Mouse (Mus musculus) C2C12 (cell line): Measurements from ENCODE around the gene Dpf3.

ENCODE experiments used
- CTCF ChIP-seq: IDR thresholded peaks from one replicate; pipeline ENCODE4 v1.5.1; 2011; ENCODE audit not compliant: control insufficient read depth, insufficient read depth, insufficient read length
- MAX ChIP-seq: IDR thresholded peaks from one replicate; pipeline ENCODE4 v1.6.1; 2011; ENCODE audit warnings: mild to moderate bottlenecking, control low read depth
- MYOD1 ChIP-seq: IDR thresholded peaks from one replicate; pipeline ENCODE4 v1.6.1; 2011; ENCODE audit warnings: low read depth; ENCODE audit not compliant: control insufficient read depth, insufficient read length
- MYOG ChIP-seq: IDR thresholded peaks from one replicate; pipeline ENCODE4 v1.6.1; 2011; ENCODE audit not compliant: control insufficient read depth, insufficient read length; ENCODE audit errors: extremely low read depth
- USF1 ChIP-seq: IDR thresholded peaks from one replicate; pipeline ENCODE4 v1.6.1; 2011; ENCODE audit warnings: low read depth, mild to moderate bottlenecking, control low read depth, moderate library complexity

GRCm38 (mm10) chr12:83476277-83476676 is 11.2 kb downstream of the Dpf3 start:
- TF ChIP-seq CTCF (no peak), MYOG (no peak), USF1 (no peak), MAX (no peak), MYOD1 (no peak)
